Mouse (Mus musculus): ENCODE results near the gene Ecsit.

GRCm38 (mm10) chr9:22049721-22050270, 35.4 kb downstream of the Ecsit start:
- TF ChIP-seq CTCF (conservative IDR thresholded peaks at IDR 0.05; ENCODE audit: low read length): no peak
- no peak for TF ChIP-seq POU5F1 (IDR thresholded peaks at IDR 0.05; ENCODE audit: borderline replicate concordance, low read length)
- no peak for TF ChIP-seq NANOG (IDR thresholded peaks at IDR 0.05; ENCODE audit: borderline replicate concordance, low read length)

All from E14TG2a.4 (cell line).